Mouse (Mus musculus): ENCODE measurements around the gene Ier5. TPM values are rescaled to one million over a fixed set of nuclear protein-coding genes. Genes with fewer than 3 reads are reported as not detected.
A peak's percentile ranks its signal among the peaks of the same experiment; 100 is the strongest.

The Ier5 gene
- polyA plus RNA-seq, 1 experiment: 33.2 TPM

DNA sequence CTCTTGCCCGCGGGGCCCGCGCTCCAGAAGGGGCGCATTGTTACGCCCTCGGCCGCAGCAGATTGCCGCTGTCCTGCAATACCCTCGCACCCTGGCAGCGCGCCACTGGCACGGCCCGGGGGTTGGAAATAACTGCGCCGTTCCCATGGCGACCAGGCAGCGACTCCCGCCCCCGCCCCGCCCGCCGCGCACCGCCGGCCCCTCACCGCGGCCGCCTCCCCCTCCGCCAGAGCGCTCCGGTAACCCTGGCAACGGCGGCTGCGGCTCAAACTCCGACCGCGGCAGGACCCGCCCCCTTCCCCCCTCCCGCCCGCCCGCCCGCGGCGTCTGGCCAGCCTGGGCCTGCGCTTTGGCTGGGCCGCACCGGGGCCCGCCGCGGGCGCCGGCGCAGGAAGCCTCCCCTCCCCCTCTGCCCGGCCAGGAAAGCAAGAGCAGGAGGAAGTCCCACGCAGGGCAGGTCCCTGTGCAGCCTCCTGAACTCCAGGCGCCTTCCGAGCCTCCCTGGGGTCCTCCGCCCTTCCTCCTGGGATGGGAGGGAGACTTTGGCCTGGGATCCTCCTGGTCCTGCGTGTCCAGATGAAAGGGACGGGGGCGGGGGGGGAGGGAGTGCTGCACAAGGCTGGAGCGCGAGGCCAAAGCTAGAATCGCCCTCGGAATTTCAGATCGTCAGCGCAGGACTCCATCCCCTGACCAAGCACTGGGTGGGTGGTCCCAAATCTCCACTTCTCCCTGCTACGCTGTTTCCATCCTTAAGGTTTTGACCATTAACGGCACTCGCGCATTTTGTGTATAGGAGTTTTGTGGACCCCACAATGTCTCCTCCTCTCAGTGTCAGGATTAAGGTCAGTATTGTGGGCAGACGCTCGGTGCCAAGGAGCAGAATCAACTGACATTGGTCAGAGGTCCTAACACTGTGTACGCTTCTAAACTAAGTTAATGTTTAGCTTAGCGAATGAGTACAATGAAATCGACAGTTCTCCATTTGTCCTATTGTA, 15.9 kb downstream of the Ier5 start:
- peak; percentile 72 to 94 for DNase-seq (ENCODE audit: extremely low spot score in 1 of 2, low spot score in 1 of 2)

DNA sequence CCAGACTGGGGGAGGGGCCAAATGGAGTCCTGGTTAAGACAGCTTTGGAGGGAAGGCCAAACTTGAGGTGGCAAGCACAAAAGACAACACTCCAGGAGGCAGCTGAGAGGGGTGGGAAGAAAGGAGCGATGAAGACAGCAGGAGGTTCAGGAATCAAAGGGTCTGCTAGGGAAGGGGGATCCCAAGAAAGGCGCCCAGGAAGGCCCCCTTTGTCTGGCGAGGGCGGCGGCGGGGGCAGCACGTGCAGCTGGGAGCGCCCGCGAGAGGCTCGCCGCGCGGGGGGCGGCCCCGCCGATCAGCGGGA, 16.5 kb downstream of the Ier5 start:
- DNase-seq (ENCODE audit: extremely low spot score in 1 of 2, low spot score in 1 of 2): no peak

DNA sequence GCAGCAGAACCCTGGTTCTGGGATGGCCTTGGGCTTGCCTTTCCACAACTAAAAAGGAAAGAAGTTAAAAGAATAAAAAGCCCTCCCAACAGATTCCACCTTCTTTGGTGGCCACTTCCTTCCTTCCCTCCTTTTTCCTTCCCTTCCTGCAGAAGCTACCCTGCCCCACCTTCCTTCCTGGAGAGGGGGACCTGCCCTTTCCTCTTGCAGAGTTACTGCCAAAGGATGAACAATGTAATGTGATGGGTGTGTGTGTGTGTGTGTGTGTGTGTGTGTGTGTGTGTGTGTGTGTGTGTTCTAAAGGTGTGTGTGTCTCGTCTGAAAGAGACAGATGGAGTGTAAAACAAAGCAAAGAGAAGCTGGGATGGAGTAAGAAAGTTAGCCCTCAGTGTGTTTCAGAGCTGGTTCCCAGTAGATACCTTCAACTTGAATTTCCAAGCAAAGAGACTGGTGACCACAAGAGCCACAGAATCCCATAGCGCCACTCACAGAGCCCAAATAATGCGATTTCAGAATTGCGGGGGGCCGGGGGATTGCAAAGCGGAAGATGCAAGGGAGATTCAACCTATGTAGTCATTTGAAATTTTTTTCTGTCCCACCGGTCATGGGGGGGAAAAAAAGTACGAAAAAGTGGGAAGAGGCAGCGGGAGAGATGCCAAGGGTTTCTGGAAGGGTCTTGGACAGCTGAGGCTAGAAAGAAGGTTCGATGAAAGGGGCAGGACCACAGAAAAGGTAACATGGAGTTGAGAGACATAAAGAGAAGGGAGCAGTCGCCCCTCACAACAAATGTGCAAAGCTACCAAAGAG, 17.1 kb downstream of the Ier5 start:
- no peak for DNase-seq (ENCODE audit: extremely low spot score in 1 of 2, low spot score in 1 of 2)

DNA sequence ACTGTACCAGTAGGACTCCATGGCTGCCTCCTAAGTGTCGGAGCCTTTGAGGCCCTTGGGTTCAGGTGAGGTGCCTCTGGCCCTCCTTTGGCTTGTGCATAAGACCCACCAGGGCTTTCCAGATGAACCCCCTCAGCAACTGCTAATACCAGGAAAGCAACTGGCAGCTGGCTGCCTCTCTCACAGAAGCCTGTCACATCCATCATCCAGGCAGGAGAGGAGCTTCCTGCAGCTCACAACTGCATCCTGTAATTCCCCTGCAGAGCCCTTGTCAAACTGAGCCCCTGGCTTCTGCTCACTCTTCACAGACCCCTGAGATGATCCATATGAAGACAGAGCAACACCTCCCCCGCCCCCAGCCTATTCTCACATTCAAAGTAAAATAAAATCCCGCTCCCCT, 21.8 kb downstream of the Ier5 start:
- no peak for DNase-seq (ENCODE audit: extremely low spot score in 1 of 2, low spot score in 1 of 2)

DNA sequence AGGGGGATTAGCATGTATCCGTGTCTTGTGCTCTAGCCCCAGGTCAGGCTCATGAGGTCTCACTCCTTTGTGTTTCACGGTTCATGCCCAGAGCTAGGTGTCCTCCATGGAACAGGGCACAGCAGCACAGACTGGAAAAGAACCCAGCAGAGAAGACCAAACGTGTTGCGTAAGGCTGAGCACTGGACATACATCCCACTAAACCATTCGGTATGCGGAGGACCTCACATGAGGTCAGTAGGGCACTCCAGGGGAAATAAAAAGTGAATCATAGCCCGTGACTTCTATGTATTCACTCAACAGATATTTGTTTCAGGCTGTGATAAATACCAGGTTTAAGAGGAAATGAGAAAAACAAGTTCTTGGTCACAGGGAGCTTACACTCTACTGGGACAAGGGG, 23.6 kb downstream of the Ier5 start:
- DNase-seq (ENCODE audit: extremely low spot score in 1 of 2, low spot score in 1 of 2): no peak

DNA sequence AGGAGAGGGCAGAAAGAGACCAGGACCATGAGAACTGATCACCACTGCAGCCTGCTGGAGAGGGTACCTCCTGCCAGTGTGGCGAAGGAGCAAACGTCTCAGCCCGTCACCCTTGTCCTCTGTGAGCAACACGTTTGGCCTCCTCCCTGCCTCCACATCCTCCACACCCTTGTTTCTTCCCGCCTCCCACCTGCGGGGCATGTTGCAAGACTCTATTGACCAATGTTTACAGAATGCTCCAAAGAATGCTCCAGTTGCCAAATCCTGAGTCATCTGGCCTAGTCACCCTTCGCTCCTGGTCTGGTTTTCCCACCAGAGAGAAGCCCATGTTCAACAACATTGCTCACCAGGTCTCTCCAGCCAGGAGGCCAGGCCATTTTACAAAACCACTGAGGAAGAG, 24.6 kb downstream of the Ier5 start:
- no peak for DNase-seq (ENCODE audit: extremely low spot score in 1 of 2, low spot score in 1 of 2)

DNA sequence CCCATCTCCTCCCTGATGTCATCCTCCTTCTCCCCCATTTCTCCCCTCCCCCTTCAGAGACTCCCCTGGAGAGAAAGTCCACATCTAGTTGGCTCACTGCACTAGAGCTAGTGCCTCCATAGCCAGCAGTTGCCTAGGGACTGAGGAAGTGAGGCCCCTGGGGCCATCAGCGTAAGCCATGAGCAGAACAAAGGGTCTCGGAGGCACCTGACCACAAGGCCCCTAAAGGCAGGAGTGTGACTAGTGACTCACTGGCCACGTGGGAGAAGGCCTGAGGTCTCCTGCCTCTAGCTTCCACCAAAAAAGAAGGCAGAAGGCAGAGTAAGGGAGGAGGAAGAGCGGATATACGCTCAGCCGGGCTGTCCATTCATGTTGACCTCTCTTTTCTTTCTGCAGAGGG, 25.5 kb downstream of the Ier5 start:
- DNase-seq (ENCODE audit: extremely low spot score in 1 of 2, low spot score in 1 of 2): no peak

DNA sequence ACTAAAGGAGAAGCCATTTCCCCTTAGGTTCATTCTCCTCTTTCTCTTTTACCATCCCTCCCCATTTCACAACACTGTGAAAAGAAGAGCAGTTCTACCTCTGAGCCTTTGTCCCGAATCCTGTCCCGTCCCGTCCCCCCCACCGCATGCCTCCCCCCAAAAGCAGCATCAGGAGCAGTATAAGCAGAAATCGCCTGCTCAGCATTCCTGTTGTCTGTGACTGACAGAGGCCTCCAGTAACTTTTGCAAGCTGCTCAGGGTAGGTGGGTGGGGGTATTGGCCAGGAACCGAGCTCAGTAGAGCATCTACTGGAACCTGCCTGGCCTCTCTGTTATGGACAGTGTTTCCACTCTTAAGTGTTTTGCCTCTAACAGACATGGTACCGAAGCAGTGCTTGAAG, 26.3 kb downstream of the Ier5 start:
- no peak for DNase-seq (ENCODE audit: extremely low spot score in 1 of 2, low spot score in 1 of 2)

DNA sequence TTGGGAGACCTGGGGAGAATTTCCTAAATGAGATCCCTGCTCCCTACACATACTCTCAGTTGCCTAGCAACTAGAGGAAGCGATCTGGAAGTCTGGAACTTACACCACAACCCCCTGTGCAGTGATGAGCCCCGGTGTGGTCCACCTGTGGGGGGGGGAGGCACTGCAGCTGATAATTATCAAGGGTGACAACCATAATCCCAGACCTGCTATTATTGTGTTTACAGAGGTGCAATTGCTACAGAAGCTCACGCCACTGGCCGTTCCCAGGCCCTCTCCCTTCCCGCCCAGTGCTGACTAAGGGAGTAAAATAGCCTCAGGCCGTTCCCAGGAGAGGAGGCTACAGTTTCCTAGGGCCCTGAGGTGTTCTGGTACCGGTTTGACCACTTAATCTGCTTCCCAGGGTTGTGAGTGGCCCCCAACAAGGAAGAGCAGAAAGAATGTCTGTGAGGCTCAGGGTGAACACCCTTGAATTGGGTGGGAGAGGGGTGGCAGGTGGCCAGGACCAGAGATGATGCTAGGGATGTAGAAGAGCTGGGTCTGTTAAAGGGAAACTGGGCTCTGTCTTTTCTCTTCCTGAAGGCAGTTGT, 28.1 kb downstream of the Ier5 start:
- no peak for DNase-seq (ENCODE audit: extremely low spot score in 1 of 2, low spot score in 1 of 2)

DNA sequence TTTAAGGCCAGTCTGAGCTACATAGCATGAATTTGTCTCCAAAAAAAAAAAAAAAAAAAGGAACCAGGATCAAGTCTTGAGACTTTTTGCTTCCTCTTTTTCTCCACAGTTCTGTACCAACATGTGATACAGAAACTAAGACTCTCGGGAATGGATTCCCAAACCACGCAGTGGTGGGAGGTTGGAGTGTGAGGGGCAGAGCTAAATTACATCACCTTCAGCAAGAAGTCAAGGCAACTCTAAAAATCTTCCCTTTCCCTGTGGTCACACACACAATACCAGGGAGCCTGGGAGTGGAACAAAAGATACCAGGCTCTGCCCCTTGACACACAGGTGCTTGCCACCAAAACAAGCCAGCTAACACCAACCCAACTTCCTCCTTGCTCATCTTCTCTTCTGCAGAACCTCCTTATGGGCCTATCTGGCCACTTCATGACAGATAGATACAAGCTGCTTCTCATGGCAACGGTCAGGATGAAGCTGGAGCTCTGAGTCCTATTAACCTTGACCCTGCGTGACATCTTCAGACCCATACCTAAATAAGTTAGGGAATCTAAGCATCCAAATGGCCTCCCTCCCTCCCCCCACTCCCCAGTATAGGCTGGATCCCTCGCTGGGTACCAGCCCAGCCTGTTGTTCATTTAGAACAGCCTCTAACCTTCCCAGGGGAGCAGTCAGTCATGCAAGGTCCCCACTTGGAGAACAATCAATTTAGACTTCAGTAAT, 28.7 kb downstream of the Ier5 start:
- no peak for DNase-seq (ENCODE audit: extremely low spot score in 1 of 2, low spot score in 1 of 2)

DNA sequence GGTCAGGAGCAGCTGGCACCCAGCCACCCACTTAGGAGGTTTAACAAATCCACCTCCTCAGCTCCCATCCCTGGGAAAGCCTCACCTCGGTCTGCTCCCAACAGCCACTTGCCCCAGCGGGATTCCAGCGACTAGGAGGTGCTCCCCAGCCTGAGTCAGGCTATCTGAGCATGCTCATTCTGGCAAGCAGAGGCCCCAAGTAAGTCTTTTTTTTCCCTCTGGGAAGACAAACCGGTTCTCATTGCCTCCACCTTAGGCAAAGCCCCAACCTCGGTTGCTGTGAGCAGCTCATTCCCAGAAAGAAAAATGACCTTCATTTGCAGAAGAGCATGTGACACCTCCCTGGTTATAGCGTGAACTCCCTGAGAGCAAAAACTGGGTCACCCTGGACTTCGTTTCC, 29.7 kb downstream of the Ier5 start:
- DNase-seq (ENCODE audit: extremely low spot score in 1 of 2, low spot score in 1 of 2): no peak

DNA sequence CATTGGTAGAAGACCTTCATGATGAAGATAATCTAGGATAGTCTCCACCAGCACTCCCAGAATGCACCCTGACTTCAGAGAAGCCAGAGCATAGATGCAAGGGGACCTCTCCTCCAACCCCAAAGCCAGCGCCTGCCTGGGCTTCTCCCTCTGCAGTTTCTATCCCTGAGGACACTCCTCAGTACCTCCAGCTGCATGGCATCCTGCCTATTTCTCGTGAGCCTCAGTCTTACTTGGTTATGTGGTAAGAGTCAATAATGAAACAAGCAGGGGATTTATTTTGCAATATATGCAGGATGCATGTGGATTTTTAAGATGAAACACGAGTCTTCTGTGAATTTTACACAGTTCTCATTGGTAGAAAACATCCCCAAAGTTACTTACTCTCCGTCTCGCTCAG, 33.2 kb downstream of the Ier5 start:
- DNase-seq (ENCODE audit: extremely low spot score in 1 of 2, low spot score in 1 of 2): no peak

DNA sequence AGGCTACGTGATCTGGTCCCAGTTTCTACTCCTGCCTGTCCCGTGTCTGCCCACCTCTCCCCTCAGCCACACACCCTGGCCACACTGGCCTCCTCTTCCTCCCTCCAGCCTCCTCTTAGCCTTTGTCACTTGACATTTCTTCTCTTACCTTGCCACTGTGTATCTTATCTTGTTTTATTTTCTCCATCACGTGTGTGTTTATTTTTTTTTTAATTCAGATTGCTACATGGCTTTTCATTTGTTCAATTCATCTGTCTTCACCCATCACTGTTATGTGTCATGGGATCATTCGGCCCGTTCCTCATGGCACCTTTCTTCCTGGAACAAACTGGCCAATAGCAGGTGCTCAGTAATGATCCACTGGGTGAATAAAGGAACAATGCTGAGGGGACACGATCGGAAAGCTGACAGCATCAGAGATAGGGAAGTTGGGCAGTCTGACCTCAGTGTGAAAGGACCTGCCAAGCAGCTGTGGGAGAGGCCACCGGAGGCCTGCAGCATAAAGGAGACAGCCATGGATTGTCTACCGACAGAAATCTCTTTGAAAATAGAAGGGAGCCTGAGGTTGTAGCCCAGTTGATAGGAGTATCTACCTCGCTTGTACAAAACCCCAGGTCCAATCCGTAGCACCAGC, 34.3 kb downstream of the Ier5 start:
- no peak for DNase-seq (ENCODE audit: extremely low spot score in 1 of 2, low spot score in 1 of 2)

DNA sequence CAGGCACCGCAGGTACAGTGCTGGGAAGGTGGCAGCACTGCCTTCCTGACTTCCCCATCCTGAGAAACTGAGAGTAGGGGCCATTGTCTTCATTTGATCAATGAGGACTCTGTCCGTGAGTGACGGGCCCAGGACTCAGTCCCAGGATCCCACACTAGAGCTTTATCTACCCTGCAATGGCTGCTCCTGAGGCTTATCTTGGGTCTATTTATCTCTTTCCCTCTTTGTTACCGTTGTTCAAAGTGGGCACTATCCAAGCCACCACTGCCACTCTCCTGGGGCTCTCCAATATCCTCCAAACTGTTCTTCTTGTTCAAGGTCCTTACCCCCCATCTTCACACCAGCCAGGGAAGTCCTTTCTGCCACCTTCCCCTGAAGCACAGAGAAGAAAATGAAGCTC, 34.8 kb downstream of the Ier5 start:
- DNase-seq (ENCODE audit: extremely low spot score in 1 of 2, low spot score in 1 of 2): no peak

DNA sequence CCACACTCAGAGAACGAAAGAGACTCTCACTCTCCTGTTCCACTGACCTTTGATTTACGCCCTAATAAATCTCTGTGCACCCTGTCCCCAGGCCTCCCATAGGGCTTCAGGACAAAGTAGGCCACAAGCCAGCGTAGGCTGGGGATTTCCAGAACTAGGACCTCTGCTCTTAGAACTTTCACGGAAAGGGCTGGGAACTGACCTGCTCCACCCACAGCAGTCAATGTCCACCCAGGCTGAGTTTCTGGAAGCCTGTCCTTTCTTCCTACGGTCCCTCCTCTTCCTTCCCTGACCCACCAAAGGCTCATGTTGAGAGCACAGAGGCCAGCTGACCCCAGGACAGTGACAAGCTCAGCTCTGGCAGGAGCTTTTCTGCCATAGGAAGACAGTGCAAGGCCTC, 35.3 kb downstream of the Ier5 start:
- no peak for DNase-seq (ENCODE audit: extremely low spot score in 1 of 2, low spot score in 1 of 2)

DNA sequence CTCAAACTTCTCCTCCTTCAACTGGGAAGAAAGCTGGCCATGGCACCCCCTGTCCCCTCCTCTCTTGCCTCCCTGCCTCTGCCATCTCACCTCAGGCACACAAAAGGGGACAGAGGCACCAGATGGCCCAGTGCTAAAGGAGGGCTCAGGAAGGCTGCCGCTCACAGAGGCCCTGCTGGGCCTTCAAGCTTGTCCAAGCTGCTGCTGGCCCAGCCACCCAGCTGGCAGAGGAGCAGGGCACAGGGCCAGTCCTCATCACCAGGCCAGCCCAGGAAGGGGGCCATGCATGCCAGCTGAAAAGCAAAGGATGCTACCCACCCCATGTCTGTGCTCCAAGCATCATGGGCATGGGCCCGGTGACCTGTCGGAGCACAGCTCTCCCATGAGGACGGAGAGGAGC, 36.5 kb downstream of the Ier5 start:
- DNase-seq (ENCODE audit: extremely low spot score in 1 of 2, low spot score in 1 of 2): no peak

DNA sequence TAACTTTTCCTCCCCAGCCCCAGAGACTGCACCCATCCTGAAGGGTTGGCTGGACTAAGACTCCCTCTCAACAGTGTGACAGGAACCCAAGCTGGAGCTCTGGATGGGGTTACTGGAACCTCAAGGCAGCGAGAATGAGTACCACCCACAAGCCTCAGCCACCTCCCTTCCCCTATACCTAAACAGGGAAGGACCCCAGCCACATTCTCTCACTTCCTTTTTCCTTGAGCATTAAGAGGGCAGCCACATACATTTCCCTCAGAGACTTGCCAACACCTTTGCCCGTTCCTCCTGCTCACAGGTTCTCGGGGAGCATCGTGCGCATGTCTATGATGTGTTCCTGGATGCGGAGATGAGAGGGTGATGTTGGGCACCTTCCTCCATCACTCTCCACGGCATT, 37.4 kb downstream of the Ier5 start:
- DNase-seq (ENCODE audit: extremely low spot score in 1 of 2, low spot score in 1 of 2): no peak

DNA sequence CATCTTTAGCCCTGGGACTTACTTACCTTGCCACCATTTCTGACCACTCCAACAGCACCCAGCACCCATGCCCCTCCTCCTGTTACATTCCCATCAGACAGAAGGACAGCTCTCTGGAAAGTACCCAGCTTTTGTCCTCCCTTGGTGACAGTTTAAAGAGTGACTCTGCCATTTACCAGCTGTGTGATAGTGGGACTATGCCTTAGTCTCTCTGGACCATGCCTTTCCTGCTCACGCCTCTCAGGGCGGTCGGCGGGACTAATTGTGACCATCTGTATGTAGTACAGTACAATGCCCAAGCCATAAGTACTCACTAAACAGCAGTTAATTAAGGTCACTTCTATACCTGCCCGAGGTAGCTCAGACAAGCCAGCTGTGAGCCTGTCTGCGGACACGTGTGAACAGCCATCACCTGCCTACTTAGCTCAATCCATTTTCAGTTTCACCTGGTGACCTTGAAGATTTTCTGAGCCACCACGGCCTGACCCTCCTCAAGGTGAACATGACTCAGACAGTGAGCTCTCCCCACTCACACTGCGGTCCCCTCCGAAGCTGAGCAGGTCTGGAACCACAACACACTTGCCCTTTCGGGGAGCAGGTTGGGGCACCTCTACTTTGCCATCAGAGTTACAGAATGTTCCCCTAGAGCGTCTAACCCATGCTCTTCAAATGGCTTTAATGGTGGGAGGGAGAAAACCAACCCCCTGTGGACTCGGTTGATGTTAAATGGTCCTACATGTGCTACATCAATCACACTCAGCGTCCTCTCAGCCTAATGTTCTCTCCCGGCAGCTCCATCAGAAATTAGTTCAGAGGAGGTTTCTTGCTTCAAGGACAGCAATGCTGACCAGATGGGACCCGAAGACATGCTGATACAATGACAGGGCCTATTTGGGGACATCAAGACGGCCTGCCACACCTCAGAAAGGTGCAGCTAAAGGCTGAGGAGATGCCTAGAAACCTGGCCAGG, 38.3 kb downstream of the Ier5 start:
- DNase-seq (ENCODE audit: extremely low spot score in 1 of 2, low spot score in 1 of 2): no peak

DNA sequence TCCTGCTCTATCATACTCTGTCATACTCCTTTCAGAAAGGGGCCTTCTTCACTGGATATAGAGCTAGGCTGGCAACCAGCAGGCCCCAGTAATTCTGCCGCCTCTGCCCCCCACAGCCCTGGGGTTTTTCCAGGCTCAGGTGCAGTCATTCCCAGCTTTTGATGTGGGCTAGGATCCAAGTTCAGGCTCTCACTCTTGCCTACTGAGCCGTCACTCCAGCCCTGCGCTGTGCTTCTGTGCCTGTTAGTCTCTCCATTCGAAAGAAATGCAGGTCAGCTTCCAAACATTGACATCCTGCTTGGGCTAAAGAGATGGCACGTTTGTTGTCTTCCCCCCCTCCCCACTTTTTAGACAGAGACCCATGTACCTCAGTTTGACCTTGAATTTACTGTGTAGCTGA, 39.2 kb downstream of the Ier5 start:
- DNase-seq (ENCODE audit: extremely low spot score in 1 of 2, low spot score in 1 of 2): peak in 1 of 2 experiments; percentile 41

All from frontal cortex, adult 2 months (tissue).